Mouse (Mus musculus) cerebellum, postnatal 14 days (tissue): ENCODE data around the gene Dlgap4.

ENCODE experiments used
- DNase-seq, 2 experiments: peaks; one replicate each; pipeline ENCODE4 v3.0.0; 2021; ENCODE audit warnings: mixed read lengths in 2 of 2

Dlgap4 gene

GRCm38 (mm10) chr2:156620874-156621273 is 7.4 kb downstream of the Dlgap4 start:
- no peak for DNase-seq

- peak; percentile 57 to 70 for DNase-seq
Measured at GRCm38 (mm10) chr2:156621449-156621848, 7.9 kb downstream of the Dlgap4 start.

GRCm38 (mm10) chr2:156622192-156622591 is 8.7 kb downstream of the Dlgap4 start:
- no peak for DNase-seq

- DNase-seq, result no peak
Measured at GRCm38 (mm10) chr2:156623246-156623645, 9.7 kb downstream of the Dlgap4 start.

GRCm38 (mm10) chr2:156625307-156625706 is 11.8 kb downstream of the Dlgap4 start:
- no peak for DNase-seq

GRCm38 (mm10) chr2:156626119-156626518 is 12.6 kb downstream of the Dlgap4 start:
- no peak for DNase-seq

GRCm38 (mm10) chr2:156626544-156626943 is 13.0 kb downstream of the Dlgap4 start:
- DNase-seq, result no peak

- DNase-seq, result no peak
Measured at GRCm38 (mm10) chr2:156627917-156628316, 14.4 kb downstream of the Dlgap4 start.

GRCm38 (mm10) chr2:156630288-156630687 is 16.8 kb downstream of the Dlgap4 start:
- DNase-seq, result no peak

DNA sequence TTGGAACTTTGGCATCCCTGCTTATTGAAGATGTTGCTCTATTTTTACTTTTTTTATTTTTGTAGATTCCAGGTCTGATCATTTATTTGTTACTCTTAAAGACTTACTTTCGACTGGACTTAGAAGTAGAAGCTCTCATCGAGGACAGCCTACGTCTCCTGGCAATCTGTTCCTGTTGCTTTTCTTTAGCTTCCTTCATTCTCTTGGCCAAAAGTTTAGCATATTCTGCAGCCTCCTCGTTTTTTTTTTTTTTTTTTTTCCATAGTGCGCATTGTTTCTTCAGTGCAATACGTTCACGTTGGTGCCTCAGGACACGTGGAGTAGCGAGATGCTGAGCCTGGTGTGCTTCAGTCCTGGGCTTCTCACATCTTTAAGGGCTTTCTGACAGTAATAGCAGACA is 19.2 kb downstream of the Dlgap4 start:
- no peak for DNase-seq

DNA sequence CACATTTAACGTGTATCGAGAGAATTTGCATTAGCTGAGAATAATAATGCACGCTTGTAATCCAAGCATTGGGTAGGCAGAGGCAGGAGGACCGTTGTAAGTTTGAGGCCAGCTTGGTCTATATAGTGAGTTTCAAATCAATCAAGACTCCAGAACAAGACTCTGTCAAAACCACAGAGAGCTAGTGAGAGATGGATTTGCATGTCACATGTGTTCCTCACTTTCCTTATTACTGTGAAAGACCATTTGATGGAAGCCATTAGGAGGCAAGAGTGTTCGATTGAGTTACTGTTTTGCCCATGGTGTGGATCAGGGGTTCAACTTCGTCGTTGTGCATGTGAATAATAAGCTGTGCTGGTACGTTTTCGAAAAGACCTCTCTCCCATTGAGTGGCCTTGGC is 21.6 kb downstream of the Dlgap4 start:
- no peak for DNase-seq

GRCm38 (mm10) chr2:156641141-156641540 is 27.6 kb downstream of the Dlgap4 start:
- no peak for DNase-seq

DNA sequence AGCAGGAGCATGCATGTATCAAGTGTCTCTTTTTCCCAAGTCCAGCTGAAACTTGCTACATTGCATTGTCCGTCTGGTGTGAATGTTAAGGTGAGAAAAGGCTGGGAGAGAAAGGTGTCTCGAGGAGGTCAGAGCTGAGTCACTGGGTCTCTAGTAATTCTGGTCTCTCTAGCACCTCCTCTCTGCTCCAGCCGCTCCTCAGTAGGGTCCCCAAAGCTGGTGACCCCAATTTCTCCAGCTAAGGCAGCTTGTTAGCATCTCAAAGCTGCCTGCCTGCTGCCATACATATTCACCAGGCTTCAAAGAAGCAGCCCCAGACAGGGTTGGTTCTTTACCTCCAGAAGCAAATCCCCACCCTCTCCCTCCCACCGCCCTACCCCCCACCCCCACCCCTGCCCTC is 29.4 kb downstream of the Dlgap4 start:
- peak in 1 of 2 experiments; percentile 1 for DNase-seq

GRCm38 (mm10) chr2:156643406-156643805 is 29.9 kb downstream of the Dlgap4 start:
- peak in 1 of 2 experiments; percentile 1 for DNase-seq

GRCm38 (mm10) chr2:156645145-156645544 is 31.6 kb downstream of the Dlgap4 start:
- DNase-seq, result peak in 1 of 2 experiments; percentile 52

DNA sequence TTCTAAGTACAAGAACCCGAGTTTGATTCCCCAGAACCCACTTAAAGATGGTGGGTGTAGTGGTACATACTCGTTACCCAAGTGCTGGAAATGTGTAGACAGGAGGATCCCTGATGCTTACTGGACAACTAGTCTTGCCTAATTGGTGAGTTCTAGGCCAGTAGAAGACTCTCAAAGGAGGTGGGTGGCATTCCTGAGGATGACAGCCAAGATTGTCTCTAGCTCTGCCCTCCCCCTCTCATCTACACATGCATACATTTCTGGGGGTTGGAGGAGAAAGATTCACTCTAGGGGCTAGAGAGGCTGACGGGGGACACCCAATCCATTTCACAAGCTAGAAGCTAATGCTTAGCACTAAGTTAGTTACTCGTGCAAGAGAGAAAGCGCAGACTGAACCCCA is 33.4 kb downstream of the Dlgap4 start:
- DNase-seq, result no peak

- peak in 1 of 2 experiments; percentile 5 for DNase-seq
Measured at GRCm38 (mm10) chr2:156648042-156648441, 34.5 kb downstream of the Dlgap4 start.

DNA sequence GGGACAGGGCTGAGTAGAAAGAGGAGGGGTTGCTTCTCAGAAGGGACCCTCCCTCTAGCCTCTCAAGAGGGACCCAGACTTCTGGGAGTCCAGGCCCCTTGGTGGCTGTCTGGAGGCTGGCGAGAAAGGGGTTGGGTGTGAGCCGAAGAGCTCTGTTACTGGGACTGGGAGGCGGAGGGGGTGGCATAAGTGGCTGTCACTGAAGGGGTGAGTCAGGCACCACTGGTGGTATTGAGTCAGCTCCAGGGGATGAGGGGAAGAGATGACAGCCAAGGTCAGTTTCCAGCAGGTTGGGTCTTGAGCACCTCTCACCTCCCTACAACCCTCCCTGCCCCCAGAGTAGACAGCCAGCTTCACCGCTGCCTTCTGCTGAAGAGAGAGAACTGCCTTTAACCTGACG is 35.9 kb downstream of the Dlgap4 start:
- no peak for DNase-seq

- peak in 1 of 2 experiments; percentile 50 for DNase-seq
Measured at GRCm38 (mm10) chr2:156651019-156651418, 37.5 kb downstream of the Dlgap4 start.

DNA sequence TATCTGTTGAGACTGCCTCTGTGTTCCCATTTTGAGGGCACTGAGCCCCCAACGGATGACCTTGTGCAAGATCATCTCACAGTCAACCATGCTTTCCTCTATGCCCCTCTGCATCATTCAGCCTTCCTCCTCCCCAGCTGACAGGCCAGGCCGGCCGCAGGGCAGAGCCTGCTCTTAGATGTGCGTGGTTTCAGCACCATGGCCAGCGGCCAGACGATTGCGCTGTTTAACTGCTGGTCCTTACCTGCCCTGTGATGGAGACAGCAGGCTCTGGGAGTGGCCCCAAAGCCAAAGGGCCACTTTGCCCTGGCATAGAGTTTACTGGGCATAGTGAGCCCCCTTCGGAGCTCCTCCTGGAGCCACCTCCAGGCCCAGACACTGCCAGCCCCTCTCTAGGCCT is 39.3 kb downstream of the Dlgap4 start:
- peak in 1 of 2 experiments; percentile 37 for DNase-seq

DNA sequence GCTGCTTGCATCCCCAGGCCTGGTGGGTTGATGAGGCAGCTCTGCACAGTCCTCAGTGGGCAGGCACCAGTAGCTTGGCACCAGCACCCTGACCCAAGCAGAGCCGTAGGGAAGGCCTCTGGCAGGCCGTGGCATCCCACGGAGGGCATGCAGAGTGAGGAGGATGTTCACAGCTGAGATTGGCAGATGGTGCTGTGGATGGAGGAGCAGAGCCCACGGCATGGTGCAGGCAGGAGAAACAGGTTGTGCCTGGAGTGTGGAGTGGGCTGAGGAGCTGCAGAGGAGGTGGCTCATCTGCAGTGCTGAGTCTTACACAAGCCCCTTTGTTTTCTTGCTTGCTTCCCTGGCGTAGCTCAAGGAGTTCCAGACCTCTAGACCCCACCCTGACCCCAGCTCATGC is 40.6 kb downstream of the Dlgap4 start:
- peak in 1 of 2 experiments; percentile 36 for DNase-seq

GRCm38 (mm10) chr2:156655626-156656025 is 42.1 kb downstream of the Dlgap4 start:
- DNase-seq, result peak in 1 of 2 experiments; percentile 50

GRCm38 (mm10) chr2:156657522-156657921 is 44.0 kb downstream of the Dlgap4 start:
- DNase-seq, result no peak

- no peak for DNase-seq
Measured at GRCm38 (mm10) chr2:156658221-156658620, 44.7 kb downstream of the Dlgap4 start.

DNA sequence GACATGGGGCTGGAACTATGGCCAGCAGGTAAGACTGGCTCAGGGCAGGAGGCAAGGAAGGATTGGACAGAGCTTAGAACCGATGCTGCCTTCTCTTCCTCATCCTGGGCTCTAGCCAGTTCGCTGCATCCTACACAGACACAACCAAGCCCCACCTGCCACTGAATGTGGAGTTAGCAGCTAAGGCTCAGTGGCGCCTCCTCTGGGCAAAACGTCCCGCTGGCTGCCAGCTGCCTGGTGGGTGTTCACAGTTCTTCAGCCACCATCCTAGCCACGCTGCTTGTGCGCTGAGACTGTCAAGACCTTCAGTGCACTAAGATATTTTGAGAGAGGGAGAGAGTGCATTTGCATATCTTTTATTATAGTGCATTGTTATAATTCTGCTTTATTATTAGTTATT is 45.2 kb downstream of the Dlgap4 start:
- peak in 1 of 2 experiments; percentile 80 for DNase-seq

- no peak for DNase-seq
Measured at GRCm38 (mm10) chr2:156659981-156660380, 46.5 kb downstream of the Dlgap4 start.
